Mouse (Mus musculus) CD4-positive, CD25-positive, alpha-beta regulatory T cell, adult 4 months (primary cell): Measurements from ENCODE around the gene Ubl5. TPM values are rescaled to one million over a fixed set of nuclear protein-coding genes. Genes with fewer than 3 reads are reported as not detected.

Source experiments
- polyA plus RNA-seq, 2 experiments: library from polyadenylated mRNA; unstranded; fragments of 100-300 nt; shearing (Covaris generic); gene quantifications; one replicate each; pipeline ENCODE4 v1.2.1; 2017

The Ubl5 gene
- polyA plus RNA-seq, 2 experiments from 2014 or later: 274 to 342 TPM

Other genes starting within 250 kb of the Ubl5 start
- 10 to 100 TPM; 21.6 to 27.6 TPM for gene Zfp26, start 182.7 kb upstream of the Ubl5 start, polyA plus RNA-seq
- 10 to 100 TPM; 28.2 to 29.8 TPM for gene Zfp426, start 150.1 kb upstream of the Ubl5 start, polyA plus RNA-seq
- gene Zfp266, start 121.5 kb upstream of the Ubl5 start, polyA plus RNA-seq: 10 to 100 TPM; 44.4 to 58.5 TPM
- 10 to 100 TPM; 12.3 to 18.8 TPM for gene Zfp846, start 61.6 kb upstream of the Ubl5 start, polyA plus RNA-seq
- gene Fbxl12, start 1.9 kb downstream of the Ubl5 start, polyA plus RNA-seq: 10 to 100 TPM; 54.4 to 79.2 TPM
- 10 to 100 TPM; 19.7 to 22.9 TPM for gene Pin1, start 9.2 kb downstream of the Ubl5 start, polyA plus RNA-seq
- under 1 TPM in 1 of 2 experiments, not detected in 1; 0.44 TPM for gene Olfm2, start 103.5 kb downstream of the Ubl5 start, polyA plus RNA-seq
- gene Col5a3, start 172.2 kb downstream of the Ubl5 start, polyA plus RNA-seq: not detected
- gene Rdh8, start 175.6 kb downstream of the Ubl5 start, polyA plus RNA-seq: not detected
- gene A230050P20Rik, start 225.8 kb downstream of the Ubl5 start, polyA plus RNA-seq: 10 to 100 TPM; 13.8 to 24.3 TPM
- gene Angptl6, start 236.8 kb downstream of the Ubl5 start, polyA plus RNA-seq: 1 to 10 TPM in 1 of 2 experiments, under 1 TPM in 1; 0.43 to 1.1 TPM
- 10 to 100 TPM; 24.1 to 36.4 TPM for gene Ppan, start 245.3 kb downstream of the Ubl5 start, polyA plus RNA-seq